Mouse (Mus musculus) spleen, postnatal 14 days (tissue): ENCODE measurements around the gene Galnt10.

ENCODE experiments used
- DNase-seq, 2 experiments: peaks; one replicate each; pipeline ENCODE4 v3.0.0; 2021 to 2022; ENCODE audit warnings: low spot score in 2 of 2

The Galnt10 gene

DNA sequence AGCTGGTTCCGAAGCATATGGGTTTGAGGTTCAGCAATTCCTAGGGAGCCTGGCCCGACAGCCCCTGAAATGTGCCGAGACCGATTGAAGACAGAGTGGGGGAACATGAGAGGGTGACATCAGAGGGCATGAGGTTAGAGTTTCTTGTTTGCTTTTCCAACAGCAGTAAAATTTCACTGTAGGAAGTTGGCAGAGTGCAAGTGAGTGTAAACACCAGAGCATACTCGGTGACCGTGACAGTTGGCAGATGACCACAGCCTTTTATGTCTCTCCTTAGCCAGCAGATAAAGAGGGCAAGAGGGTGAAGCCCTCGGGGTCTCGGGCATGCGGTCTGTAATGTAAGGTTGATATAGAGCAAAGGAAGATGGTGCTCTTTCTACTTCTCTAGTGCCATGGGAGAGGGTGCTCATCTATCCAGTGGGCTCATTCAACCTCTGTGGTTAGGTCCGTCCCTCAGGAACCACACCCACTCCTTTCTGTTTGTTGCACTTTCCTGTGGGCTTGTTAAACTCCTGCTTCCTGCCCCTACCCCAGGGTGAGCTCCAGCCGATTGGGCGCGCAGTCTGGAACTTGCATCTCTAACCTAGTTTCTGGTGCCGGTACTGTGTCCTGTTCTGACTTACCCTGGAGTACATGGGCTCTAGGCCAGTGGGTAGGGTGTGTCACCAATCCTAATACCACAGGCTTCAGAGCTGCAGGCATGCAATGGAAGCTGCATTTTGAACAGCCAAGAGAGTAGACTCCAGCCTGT lies 43.1 kb downstream of the Galnt10 start:
- DNase-seq = no peak

DNA sequence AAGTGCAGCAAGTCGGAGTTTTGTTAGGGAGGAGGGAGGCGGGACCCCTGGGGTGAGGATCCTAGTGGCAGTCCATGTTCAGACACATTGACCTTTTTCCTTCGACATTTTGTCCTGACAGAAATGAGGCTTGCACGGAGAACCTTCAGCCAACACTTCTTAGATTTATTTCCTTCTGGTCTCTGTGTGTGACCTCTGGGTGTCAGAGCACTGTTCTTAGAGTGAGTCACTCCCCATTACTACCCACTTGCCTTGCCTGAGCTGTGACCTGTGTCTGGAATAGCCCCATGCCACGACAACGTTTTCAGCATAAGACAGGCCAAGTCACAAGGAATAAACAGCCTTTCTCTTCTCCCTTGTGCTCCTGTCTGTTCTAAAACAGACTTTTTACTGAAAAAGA lies 44.6 kb downstream of the Galnt10 start:
- no peak for DNase-seq

- DNase-seq = no peak
Observed at GRCm38 (mm10) chr11:57690836-57691235, 45.6 kb downstream of the Galnt10 start.

DNA sequence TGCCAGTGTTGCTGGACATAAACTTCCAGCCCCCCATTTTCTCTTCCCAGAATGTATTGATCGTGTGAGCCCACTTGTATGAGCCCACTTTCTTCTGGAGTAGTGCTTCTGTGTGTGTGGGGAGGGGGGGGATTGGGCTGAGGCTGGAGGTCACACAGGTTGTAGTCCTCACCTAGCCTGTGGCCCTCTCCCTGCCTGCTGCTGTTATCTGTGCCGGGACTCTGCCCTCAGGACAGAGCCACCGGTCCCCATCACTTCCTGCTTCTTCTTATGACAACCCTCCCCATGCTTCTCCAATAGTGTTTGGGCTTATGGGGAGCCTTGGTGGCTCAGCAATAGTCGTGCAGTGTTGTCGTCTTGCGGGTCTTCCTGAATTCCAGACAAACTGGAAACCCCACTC lies 46.7 kb downstream of the Galnt10 start:
- DNase-seq = no peak

DNA sequence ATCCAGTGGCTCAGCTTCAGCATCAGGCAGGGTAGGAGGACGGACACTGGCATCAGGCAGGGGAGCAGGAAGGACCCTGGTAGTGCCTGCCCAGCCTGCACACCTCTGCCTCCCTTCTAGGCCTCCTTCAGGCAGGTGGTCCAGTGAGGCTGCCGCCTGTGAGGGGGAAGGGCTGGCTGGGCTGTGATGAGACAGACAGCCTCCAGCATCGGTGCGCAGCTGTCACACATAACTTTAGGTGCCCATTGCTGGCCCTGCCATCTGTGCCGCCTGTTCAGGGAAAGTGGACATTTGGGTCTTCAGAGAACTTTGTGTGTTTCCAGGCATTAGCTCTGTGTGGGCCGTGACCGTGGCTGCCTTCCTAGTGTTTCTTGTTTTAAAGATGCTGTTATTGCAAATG lies 47.5 kb downstream of the Galnt10 start:
- no peak for DNase-seq

- DNase-seq = no peak
Observed at GRCm38 (mm10) chr11:57694486-57694885, 49.2 kb downstream of the Galnt10 start.

DNA sequence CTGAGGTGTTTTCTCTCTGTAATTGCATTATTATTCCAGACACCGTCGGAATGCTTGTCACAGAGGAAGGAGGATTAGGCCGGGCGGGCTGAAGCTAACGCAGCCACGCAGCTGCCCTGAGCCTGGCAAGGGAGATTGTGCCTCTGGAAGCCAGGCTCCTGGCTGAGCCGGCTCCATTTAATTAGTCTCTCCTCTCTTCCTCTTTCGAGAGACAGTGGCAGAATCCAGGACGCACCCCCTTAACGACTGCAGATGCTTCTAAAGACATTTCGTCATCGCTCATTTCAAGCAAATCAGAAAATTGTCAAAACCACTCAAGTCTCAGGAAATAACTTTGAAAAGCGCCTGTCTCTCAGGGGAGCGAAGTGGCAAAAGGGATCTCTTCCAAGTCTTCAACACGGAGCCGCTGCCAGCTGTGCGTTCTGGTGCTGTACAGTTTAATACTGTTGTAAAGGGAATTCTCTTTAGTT lies 51.0 kb downstream of the Galnt10 start:
- DNase-seq = no peak

DNA sequence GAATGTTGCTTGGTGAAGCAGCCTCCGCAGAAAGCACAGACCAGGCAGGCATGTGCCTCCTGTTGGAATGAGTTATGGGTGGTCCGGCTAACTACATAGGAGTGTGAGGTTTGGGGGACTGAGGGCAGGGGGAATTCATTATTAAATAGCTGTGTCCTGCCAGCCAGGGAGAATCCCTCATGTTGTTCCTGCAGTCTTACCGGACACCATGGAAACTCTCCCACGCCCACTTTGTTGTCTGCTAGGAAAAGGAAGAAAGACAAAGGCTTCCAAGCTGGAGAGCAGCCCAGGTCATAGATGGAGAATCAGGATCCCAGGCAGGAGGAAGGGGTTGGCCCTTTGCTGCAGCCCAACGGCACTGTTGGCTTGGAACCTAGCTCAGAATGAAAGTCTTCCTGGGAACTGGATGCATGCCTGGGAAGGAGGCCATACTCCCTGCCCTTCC lies 51.6 kb downstream of the Galnt10 start:
- no peak for DNase-seq

DNA sequence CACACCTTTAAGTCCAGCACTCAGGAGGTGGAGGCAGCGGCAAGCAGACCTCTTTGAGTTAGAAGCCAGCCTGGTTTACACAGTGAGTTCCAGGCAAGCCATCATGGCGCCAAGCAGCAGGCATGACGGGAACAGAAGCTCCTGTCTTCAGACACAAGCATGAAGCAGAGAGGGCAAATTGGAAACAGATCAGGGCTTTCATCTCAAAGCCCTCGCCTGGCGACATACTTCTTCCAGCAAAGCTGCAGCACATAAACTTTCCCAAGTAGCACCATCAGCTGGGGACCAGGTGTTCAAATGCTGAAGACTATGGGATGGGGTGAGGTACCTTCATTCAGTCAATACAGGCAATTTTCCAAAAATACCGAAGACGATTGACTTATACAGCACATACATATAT lies 54.9 kb downstream of the Galnt10 start:
- DNase-seq = no peak

- DNase-seq = no peak
Observed at GRCm38 (mm10) chr11:57701193-57701925, 56.1 kb downstream of the Galnt10 start.

DNA sequence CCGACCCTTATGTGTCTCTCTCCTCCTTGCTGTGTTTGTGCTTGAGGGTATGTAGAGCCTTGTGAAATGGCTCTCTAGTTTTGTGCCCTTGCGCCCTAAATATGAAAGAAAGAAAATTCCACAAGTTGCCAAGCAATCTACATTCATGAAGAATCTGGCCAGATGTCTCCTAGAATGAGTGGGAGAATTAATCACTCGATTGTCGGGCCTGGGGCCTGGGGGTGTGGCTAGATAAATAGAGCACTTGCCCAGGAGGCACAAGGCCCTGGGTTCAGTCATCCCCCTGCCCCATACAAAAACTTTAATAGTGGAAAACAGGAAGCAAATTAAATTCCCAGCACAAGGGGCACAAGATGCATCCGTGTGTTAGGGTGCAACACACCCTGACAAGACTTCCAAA lies 56.7 kb downstream of the Galnt10 start:
- DNase-seq = no peak

- no peak for DNase-seq
Observed at GRCm38 (mm10) chr11:57706620-57707019, 61.4 kb downstream of the Galnt10 start.

GRCm38 (mm10) chr11:57707114-57707798 lies 62.0 kb downstream of the Galnt10 start:
- DNase-seq = no peak

DNA sequence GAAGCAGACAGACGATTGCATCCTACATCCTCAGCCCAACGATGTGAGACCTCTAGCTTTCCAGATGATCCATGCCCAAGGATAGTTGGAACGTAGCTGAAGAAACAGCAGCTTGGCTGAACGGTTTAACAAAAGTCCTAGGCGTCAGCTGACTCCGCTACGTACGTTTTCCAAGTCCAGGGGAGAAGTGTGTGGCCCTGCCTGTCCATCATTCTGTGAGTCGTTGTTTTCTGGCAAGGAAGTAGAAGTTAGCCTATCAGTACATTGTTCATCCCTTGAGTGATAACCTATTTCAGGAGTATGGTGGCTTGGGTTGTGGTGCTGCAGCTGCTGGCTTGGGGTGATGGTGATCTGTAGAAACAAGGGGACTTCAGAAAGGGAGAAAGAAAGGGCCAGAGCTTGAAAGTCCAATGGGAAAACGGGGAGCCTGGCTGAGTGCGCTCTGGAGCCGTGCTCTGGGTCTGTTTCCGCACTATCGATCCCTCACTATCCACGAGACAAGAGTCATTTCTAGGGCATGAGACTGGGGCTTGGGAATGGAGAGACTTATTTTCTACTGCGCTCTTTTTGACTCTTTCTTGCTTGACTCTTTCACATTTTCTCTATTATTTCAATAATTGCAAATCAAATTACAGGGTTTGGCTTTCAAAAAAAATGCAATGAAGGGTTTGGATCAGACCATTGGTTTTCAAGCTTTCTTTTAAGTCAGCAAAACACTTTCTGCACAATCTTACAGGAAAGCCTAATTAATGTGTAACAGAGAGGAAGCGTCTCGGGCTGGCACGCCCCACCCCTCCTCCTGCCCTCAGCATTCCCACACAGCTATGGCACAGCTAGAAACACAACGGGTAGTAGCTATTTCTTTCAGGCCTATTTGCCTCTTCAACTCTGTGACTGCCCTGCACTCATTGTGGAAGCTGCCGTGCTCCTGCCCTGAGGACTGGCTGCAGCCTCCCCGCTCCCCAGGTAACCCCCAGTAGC lies 63.2 kb downstream of the Galnt10 start:
- no peak for DNase-seq

GRCm38 (mm10) chr11:57713960-57714359 lies 68.7 kb downstream of the Galnt10 start:
- DNase-seq = no peak

DNA sequence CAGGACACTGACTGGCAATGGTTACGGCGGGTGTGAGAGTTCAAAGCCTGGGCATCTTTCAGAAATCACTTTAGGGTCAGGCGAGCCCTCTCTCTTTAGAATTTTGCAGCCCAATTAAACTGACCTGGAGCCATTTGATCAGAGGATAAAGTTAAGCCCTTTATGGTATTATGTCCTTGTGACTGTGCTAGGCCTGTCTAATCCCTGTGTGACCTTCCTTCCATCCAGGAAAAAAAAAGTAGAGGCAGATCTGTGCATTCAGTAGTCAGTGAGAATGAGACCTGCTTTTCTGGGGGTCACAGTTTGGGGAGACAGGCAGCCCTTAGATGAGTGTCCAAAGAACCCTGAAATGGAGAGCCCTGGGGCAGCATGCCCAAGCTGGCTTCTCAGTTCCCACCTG lies 71.5 kb downstream of the Galnt10 start:
- DNase-seq = no peak

DNA sequence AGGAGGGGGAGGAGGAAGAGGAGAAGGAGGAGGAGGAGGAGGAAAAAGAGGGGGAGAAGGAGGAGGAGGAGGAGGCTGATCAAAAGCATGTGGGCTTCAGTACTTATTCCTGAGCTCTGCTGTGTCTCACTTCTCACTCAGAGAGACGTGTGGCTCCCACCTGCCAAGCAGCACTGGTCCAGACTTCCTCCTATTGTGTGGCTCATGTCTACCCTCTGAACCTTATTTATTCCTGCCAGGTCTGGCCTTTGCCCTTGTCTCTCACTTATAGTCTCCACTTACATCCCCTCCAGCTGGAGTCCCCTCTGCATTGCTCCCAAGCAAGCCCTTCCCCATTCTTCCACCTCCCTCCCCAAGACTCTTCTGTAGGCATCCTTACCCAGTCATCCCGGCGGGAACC lies 72.2 kb downstream of the Galnt10 start:
- no peak for DNase-seq

- no peak for DNase-seq
Observed at GRCm38 (mm10) chr11:57718081-57718480, 72.8 kb downstream of the Galnt10 start.

DNA sequence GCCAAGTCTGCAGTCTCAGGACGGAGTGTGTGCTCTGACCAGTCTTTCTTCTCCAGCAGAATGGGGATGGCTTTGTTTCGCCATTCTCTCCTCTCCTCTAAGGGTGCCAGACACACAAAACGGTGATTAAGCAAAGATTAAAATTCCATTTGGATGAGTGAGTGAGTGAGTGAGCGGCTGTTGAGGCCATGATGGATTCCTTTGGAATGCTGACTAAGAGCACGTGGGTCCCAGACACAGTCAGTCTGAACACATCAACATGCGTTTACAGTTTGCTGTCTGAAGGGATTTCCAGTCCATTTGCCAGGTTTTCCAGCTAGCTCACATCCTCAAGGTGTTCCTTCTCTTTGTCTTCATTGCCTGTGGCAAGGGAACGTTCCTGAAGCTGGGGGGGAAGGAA lies 74.4 kb downstream of the Galnt10 start:
- no peak for DNase-seq

DNA sequence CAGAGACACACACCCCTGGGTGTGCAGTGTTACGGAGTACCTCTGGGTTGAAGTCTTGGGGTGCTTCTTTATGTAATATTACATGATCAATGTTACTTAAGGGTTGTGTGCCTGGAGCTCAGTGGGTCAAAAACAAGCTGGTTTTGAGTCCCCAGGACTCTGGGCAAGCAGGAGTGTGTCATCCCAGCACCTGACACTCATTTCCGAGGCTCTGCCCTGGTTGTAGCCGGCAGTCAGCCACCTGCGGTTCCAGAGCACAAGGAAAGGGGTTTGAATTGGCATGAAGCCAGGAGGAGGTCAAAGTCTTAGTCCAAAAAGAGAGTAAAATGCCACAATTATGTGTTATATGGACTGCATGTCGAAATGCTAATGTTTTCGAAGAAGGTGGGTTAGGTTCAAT lies 74.8 kb downstream of the Galnt10 start:
- no peak for DNase-seq

- DNase-seq = no peak
Observed at GRCm38 (mm10) chr11:57724791-57725463, 79.7 kb downstream of the Galnt10 start.
